Mouse (Mus musculus) spleen, embryonic (tissue): ENCODE data around the gene Arl14.
"Not testable (repeated sequence)": the region's sequence is repeated elsewhere in the genome, so short reads cannot be mapped to it uniquely, and the experiment has no call there.

Experiments
- CTCF ChIA-PET: fragments of 350-600 bp; sonication (Branson Sonifier 250); formaldehyde crosslinking; loops from one replicate; lab custom pipeline; 2022; lab: Charles Lee

Gene Arl14

GRCm38 (mm10) chr3:69263010-69263643 lies 40.9 kb downstream of the Arl14 start:
- CTCF ChIA-PET, result no interaction called here

GRCm38 (mm10) chr3:69264299-69264698 lies 42.1 kb downstream of the Arl14 start:
- CTCF ChIA-PET, result not testable (repeated sequence)

- CTCF ChIA-PET, result interaction anchor here (0.6 to 0.7 kb wide), 2 partner anchors 28 to 111 kb away, joined by 3 to 4 read pairs; no protein-coding TSS in a partner anchor
These were observed 49.6 kb downstream of the Arl14 start for GRCm38 (mm10) chr3:69271812-69272211.
